Mouse (Mus musculus) frontal cortex, adult 2 months (tissue): ENCODE results near the gene Smad3. TPM values are rescaled to one million over a fixed set of nuclear protein-coding genes. Genes with fewer than 3 reads are reported as not detected.

ENCODE experiments used
- DNase-seq, 2 experiments: peaks; one replicate each; pipeline ENCODE4 v3.0.0; 2022; ENCODE audit warnings: low spot score in 1 of 2; ENCODE audit errors: extremely low spot score in 1 of 2
- polyA plus RNA-seq: library from polyadenylated mRNA; depleted of rRNA; stranded (reverse); fragments of >200 nt; gene quantifications from 2 replicates; pipeline ENCODE4 v1.2.3, GENCODE M21; 2012; rRNA removed

Smad3 gene
- polyA plus RNA-seq, 1 experiment = 29.5 TPM

DNA sequence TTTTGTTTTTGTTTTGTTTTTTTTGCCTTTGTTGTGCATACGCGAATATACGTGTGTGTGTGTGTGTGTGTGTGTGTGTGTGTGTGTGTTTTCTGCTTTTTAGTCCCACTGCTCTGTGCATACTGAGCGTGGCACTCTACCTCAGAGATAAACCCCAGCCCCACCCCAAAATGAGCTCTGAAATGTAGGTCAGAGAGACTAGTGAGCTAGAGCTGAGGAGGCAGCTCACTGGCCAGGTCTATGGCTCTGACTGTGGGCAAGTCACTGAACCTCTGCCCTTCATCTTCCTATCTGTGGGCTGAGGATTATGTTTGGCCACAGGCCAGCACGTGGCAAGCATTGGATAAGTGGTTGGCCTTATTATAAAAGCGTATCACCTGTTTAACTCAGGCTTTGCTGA, 153.9 kb downstream of the Smad3 start:
- DNase-seq = no peak

DNA sequence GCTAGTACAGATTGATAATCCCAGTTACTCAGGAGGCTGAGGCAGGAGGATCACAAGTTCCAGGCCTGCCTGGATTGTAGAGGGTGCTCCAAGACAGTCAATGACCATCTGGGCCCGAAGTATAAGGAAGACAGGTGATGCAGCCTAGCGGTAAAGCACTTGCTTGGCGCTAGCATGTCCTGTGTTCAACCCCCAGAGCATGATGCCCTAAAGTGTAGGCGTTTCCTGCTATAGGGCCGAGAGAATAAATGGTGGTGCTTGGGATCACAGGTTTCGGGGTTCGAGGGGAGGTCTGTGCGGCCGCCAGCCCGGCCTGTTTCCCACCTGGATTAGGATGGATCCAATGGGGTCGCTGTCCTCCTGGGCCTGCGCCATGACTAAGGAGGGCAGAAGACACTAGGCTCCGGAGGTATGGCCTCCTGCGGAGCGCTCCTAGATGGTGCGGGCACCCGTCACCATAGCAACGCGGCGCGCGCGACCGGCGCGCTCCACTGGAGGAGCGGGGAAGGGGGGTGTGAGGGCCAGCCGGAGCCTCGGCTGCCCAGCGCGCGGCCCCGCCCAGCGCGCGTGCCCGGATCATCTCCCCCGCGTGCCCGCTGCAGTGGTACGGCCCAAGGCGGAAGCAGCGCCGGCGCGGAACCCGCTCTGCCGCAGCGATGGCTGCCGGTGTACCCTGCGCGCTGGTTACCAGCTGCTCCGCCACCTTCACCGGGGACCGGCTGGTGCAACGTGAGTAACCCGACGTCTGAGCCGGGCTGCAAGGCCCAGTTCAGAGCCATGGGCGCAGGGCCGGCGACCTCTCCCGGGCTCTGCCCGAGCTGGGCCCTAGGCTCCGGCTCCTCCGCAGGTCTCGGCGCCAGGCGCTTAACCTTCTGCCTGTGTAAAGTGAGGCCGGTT, 155.5 kb downstream of the Smad3 start, which contains the start of the genes Iqch and Aagab:
Iqch (minus strand) TSS at position 451 of the 897 bp plus-strand sequence.
Aagab (plus strand) TSS at position 618 of the 897 bp plus-strand sequence.
- DNase-seq = peak; percentile 90 to 97

Other genes with a start within 250 kb of the Smad3 start
- gene Iqch, start 155.5 kb downstream of the Smad3 start, polyA plus RNA-seq = 0.04 TPM in 1 of 2 replicates, not detected in the other
- gene Aagab, start 155.3 kb downstream of the Smad3 start, polyA plus RNA-seq = 28.7 and 29.9 TPM in 2 replicates